In the genomic region with DNA sequence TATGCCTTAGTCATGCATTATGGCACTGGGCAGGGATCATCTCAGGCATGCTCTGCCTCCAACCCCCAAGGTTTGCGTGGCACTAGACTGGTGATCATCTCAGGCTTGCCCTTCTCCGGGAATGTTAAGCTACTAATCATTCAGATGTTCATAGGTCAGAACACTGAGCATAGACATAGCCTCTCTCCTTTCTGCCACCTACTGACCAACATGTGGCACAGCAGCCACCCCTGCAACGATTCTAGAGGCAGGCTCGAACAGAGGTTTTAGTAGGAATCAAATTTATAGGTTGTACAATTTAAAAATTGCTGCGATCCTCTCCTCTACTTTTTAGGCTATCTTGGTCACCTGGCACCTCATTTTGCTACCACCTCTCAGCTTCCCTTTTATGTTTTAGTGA, we compare ENCODE assay signal across 11 mouse cellular contexts.
A peak's percentile ranks its signal among the peaks of the same experiment; 100 is the strongest.
DNase-seq lines count a peak whose midpoint lies in the region; ATAC-seq and TF ChIP-seq lines count a peak whose summit lies in the region.
"Had no signal": no experiment of that assay in that cellular context is flagged by ENCODE, and none has a peak within 500 bp of the region (broad histone marks: within the 10 kb centered on the region; RNA-seq: fewer than 3 reads in every experiment).

No protein-coding gene starts in this region.

- DNase-seq in adrenal gland, adult (ENCODE audit: inconsistent age in 2 of 2, low spot score in 1 of 2), result peak; percentile 7 to 53
- no peak for DNase-seq in adrenal gland, adult 18-20 months (ENCODE audit: low spot score in 2 of 2)
- DNase-seq in kidney, adult 18-20 months, result peak; percentile 9
- no peak for DNase-seq in testis, postnatal 14 days (ENCODE audit: low spot score)
- DNase-seq in testis, postnatal 10 days (ENCODE audit: low spot score), result peak; percentile 47
- no peak for DNase-seq in cerebellum, postnatal 36 days
- DNase-seq: left cerebral cortex, postnatal 4 days had no signal

- no peak overlapping the region for H3K4me2 ChIP-seq in kidney, embryonic 16.5 days (replicated peaks; ENCODE audit: low read depth, low read length)
- H3K4me2 ChIP-seq: neural tube, embryonic 13.5 days had no signal

- 80% methylated on average over 5 of the region's 5 CpGs for WGBS in kidney, embryonic 16.5 days

- H3K9me3 ChIP-seq in kidney, embryonic 16.5 days (ENCODE audit: low read length), result no peaks in the 10 kb centered on the region

- H3K27ac ChIP-seq in kidney, embryonic 16.5 days (ENCODE audit: low read length), result no peak overlapping the region
- no peak overlapping the region for H3K27ac ChIP-seq in testis, adult 2 months (ENCODE audit: control insufficient read depth, insufficient read depth, low read depth, low read length)
- H3K27ac ChIP-seq: macrophage; neural tube, embryonic 13.5 days had no signal

- H3K4me1 ChIP-seq in kidney, embryonic 16.5 days (ENCODE audit: insufficient read depth, low read length), result no peaks in the 10 kb centered on the region
- no peaks in the 10 kb centered on the region for H3K4me1 ChIP-seq in testis, adult 2 months (ENCODE audit: control insufficient read depth, insufficient read depth, low read length)
- H3K4me1 ChIP-seq: neural tube, embryonic 13.5 days had no signal

- H3K4me3 ChIP-seq in kidney, embryonic 16.5 days (ENCODE audit: low read length), result no peak overlapping the region
- H3K4me3 ChIP-seq in testis, adult 2 months (ENCODE audit: control insufficient read depth, low read depth, low read length), result no peak overlapping the region
- H3K4me3 ChIP-seq: neural tube, embryonic 13.5 days had no signal

- no peak for ATAC-seq in kidney, embryonic 16.5 days (ENCODE audit: low FRiP score, low TSS enrichment)

- no peak for TF ChIP-seq POLR2A in testis, adult 2 months (IDR thresholded peaks at IDR 0.05; ENCODE audit: control insufficient read depth, low read depth, low read length)

- no peaks in the 10 kb centered on the region for H3K36me3 ChIP-seq in kidney, embryonic 16.5 days (ENCODE audit: insufficient read depth, low read length)
- no peaks in the 10 kb centered on the region for H3K36me3 ChIP-seq in testis, adult 2 months (ENCODE audit: control insufficient read depth, insufficient read depth, low read length)
- H3K36me3 ChIP-seq: neural tube, embryonic 13.5 days had no signal

- H3K27me3 ChIP-seq in kidney, embryonic 16.5 days (ENCODE audit: insufficient read depth, low read length), result no peaks in the 10 kb centered on the region
- H3K27me3 ChIP-seq in testis, adult 2 months (ENCODE audit: control insufficient read depth, insufficient read depth, low read length), result no peaks in the 10 kb centered on the region
- H3K27me3 ChIP-seq: neural tube, embryonic 13.5 days had no signal

- no peak overlapping the region for H3K9ac ChIP-seq in kidney, embryonic 16.5 days (replicated peaks; ENCODE audit: low read length)
- H3K9ac ChIP-seq: neural tube, embryonic 13.5 days had no signal

- peak; percentile 22; the same call in 1 of the 2 replicates for TF ChIP-seq CTCF in testis, adult 2 months (IDR thresholded peaks at IDR 0.05; ENCODE audit: control insufficient read depth, insufficient read depth, insufficient replicate concordance, low read depth, low read length)

Comparison
In these comparisons a context has a peak if more than half of its experiments do, and no peak if none do; other contexts are left out.
1. DNase-seq: peak in adrenal gland, adult (2 of 2), kidney, adult 18-20 months (single experiment) and testis, postnatal 10 days (single experiment); none in adrenal gland, adult 18-20 months (0 of 2), testis, postnatal 14 days (single experiment) and cerebellum, postnatal 36 days (0 of 2).